Mouse (Mus musculus) heart, postnatal 0 days (tissue): ENCODE measurements at regions not wholly inside any gene's neighbourhood (a gene's known extent, or its start where the extent isn't known, plus 50 kb on each side); places are given as distances from the start of the nearest gene placed in this dataset.
A peak's percentile ranks its signal among the peaks of the same experiment; 100 is the strongest.

Source experiments
- ATAC-seq: fragments of 200-750 bp; cut with Nextera tagmentation; 2 replicates; pipeline ENCODE4 v1.8.0; 2017; ENCODE audit warnings: low read depth, moderate number of reproducible peaks, moderate library complexity; ENCODE audit not compliant: insufficient read depth
- DNase-seq: peaks from one replicate; pipeline ENCODE4 v3.0.0-alpha.2; 2016; ENCODE audit warnings: low spot score
- H3K27ac ChIP-seq: fragments of 300-500 bp; sonication (generic); 2 replicates; pipeline ENCODE4 v1.5.1; 2014; ENCODE audit warnings: low read depth, mild to moderate bottlenecking
- H3K27me3 ChIP-seq: fragments of 300-500 bp; sonication (generic); 2 replicates; pipeline ENCODE4 v1.6.1; 2014; ENCODE audit warnings: low read length, mixed read lengths; ENCODE audit not compliant: control insufficient read depth, insufficient read depth
- H3K36me3 ChIP-seq: fragments of 300-500 bp; sonication (generic); replicated peaks from 2 replicates; pipeline ENCODE4 v1.6.1; 2014; ENCODE audit warnings: low read length, mixed read lengths; ENCODE audit not compliant: control insufficient read depth, insufficient read depth
- H3K4me1 ChIP-seq: fragments of 300-500 bp; sonication (generic); 2 replicates; pipeline ENCODE4 v1.6.1; 2014; ENCODE audit warnings: antibody characterized with exemption; ENCODE audit not compliant: control insufficient read depth, insufficient read depth
- H3K4me2 ChIP-seq: fragments of 300-500 bp; sonication (generic); 2 replicates; pipeline ENCODE4 v1.6.1; 2014; ENCODE audit warnings: low read depth, mild to moderate bottlenecking, low read length, moderate library complexity
- H3K4me3 ChIP-seq: fragments of 300-500 bp; sonication (generic); 2 replicates; pipeline ENCODE4 v1.5.1; 2014; ENCODE audit warnings: low read depth, low read length
- H3K9ac ChIP-seq: fragments of 300-500 bp; sonication (generic); replicated peaks from 2 replicates; pipeline ENCODE4 v1.6.1; 2014; ENCODE audit warnings: low read depth, low read length, mixed read lengths
- H3K9me3 ChIP-seq: fragments of 300-500 bp; sonication (generic); replicated peaks from 2 replicates; pipeline ENCODE4 v1.6.1; 2016; ENCODE audit warnings: low read length; ENCODE audit not compliant: control insufficient read depth
- CTCF ChIP-seq: IDR thresholded peaks from 2 replicates; pipeline ENCODE4 v1.5.1; 2016; ENCODE audit warnings: antibody characterized with exemption, control low read depth, low read depth
- EP300 ChIP-seq: IDR thresholded peaks from 2 replicates; pipeline ENCODE4 v1.6.1; 2016; ENCODE audit warnings: antibody characterized with exemption, low read depth
- WGBS: fragments of 180-500 bp; shearing (Covaris S2); extraction: QIAGEN DNeasy Blood & Tissue Kit; methylation state at CpG from one replicate; pipeline ENCODE4 v1.1.7; 2014; 5-methylcytosine and 5-hydroxymethylcytosine counted together

DNA sequence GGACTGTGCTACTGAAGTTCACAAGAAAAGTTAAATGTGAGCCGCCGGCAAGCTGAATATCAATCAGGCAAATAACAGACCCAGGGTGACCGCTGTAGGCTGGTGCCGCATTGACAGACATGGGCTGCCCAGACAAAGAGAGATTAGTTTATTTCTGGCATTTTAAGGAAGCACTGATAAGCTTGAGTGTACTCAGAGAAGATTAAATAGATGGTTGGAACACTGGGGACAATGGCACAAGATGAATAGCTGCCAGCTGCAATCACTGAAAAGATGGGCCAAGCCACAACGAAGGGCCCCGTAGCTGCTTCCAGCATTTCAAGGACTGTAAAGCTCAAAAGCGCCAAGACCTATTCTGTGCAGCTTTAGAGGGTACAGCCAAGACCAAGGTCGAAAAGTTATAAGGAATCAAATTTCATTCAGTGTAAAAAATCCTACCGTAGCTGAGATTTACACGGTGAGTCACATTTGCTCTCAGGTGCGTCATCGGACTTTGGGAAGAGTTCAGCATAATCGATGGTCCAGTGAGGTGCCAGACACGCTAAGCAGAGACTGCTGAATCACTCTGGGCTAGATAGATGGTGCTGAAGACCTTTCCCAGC is 285.1 kb upstream of the Camk1g start:
- H3K4me3 ChIP-seq: no peak overlapping the region
- ATAC-seq: no peak
- no peaks in the 10 kb centered on the region for H3K27me3 ChIP-seq
- H3K36me3 ChIP-seq: no peaks in the 10 kb centered on the region
- TF ChIP-seq EP300: no peak
- no peak; the same call in 1 of the 2 replicates for TF ChIP-seq CTCF
- no peak overlapping the region for H3K4me2 ChIP-seq
- H3K9ac ChIP-seq: no peak overlapping the region
- no peaks in the 10 kb centered on the region for H3K9me3 ChIP-seq
- WGBS: 28% methylated on average over 14 of the region's 14 CpGs
- H3K4me1 ChIP-seq: 0 out of 2 replicates have a peak, but pooled peaks cover 5% of the 10 kb centered on the region
- peak overlapping the region; percentile 25; the same call in 1 of the 2 replicates for H3K27ac ChIP-seq
- no peak for DNase-seq

DNA sequence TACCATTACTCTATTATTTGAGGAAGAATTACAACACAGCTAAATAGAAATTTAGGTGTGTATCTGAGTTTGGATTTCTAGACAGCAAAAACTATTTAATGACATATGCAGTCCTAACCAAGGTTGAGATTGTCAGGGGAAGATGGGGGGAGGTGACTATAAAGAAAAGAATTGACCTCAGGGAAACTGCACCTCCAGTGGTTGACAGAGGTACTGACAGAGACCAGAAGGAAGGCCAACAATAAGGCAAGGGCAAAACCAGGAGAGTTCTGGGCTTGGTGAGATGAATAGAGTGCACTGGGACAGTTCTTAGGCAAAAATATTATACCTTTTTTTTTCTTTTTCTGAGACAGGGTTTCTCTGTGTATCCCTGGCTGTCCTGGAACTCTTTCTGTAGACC is 280.2 kb upstream of the Camk1g start:
- TF ChIP-seq EP300 (no peak), CTCF (peak; percentile 12; the same call in 1 of the 2 replicates)
- no peaks in the 10 kb centered on the region for H3K9me3 ChIP-seq
- H3K4me1 ChIP-seq: 0 out of 2 replicates have a peak, but pooled peaks cover 5% of the 10 kb centered on the region
- no peak for DNase-seq
- ATAC-seq: no peak
- no peaks in the 10 kb centered on the region for H3K27me3 ChIP-seq
- H3K4me2 ChIP-seq: no peak overlapping the region
- no peak overlapping the region for H3K27ac ChIP-seq
- H3K9ac ChIP-seq: no peak overlapping the region
- no peak overlapping the region for H3K4me3 ChIP-seq
- no peaks in the 10 kb centered on the region for H3K36me3 ChIP-seq

DNA sequence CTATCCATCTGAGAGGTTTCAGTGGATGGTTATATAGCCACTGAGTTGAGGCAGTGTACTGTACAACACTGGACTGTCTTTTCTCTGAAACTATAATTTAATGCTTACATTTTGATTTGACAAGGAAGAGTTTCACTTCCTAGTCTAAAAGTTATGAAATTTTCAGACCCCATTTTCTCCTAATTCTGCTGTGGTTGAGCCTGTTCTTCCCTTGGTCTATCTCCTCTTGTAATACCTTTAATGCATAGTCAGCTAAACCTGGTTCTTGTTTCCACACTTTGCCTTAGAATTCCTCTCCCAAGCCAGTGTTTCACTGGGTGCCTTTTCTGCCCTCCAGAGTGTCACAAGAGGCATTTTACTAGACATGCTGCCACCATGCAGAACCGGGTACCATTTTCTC is 279.3 kb upstream of the Camk1g start:
- Histone ChIP-seq H3K36me3 (no peaks in the 10 kb centered on the region), H3K4me2 (no peak overlapping the region), H3K4me1 (no peaks in the 10 kb centered on the region), H3K27ac (no peak overlapping the region), H3K9me3 (no peaks in the 10 kb centered on the region), H3K4me3 (no peak overlapping the region), H3K9ac (no peak overlapping the region), H3K27me3 (no peaks in the 10 kb centered on the region)
- no peak for DNase-seq
- 94% methylated on average over 1 of the region's 1 CpGs for WGBS
- no peak for ATAC-seq
- no peak for TF ChIP-seq CTCF
- TF ChIP-seq EP300: no peak

DNA sequence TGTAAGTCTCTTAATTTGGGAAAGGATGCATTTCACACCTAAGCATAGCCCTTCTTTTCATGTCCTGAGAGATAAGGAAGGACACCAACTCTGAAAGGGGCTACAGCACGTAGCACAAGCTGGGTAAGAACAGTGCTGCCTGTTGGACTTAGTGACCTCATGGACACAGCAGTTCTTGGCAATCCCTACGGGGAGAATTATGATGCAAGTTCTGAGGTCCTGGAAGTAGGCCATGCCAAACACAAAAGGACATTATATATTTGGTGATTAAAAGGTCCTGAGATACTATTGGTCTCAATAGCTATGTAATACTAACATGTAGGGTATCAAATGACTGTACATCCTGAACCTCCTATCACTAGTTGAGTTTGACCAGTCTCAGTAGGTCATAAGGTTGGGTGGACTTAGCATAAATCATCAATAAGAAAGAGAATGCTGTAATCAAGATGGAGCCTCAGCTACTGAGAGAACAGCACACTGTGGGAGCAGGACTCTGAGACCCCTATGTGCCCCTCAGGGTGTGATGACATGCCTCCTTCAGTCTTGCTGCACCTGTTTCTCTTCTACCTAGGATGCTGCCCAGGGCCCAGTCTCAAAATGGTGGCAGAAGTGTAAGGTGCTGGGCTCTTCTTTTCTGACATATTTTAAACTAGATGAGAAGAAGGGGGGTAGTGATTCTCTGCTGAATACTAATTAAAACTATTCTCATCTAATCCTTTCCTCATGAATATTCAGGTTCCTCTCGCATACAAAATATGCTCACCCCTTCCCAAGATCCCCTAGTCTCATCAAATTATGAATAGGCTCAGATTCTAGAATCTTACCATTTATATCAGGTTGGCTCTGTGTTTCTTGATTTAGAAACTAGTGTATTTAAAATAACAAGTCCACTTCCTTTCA is 277.5 kb upstream of the Camk1g start:
- Histone ChIP-seq H3K27ac (no peak overlapping the region), H3K27me3 (no peaks in the 10 kb centered on the region), H3K4me2 (no peak overlapping the region), H3K9ac (no peak overlapping the region), H3K4me3 (no peak overlapping the region), H3K36me3 (no peaks in the 10 kb centered on the region), H3K4me1 (no peaks in the 10 kb centered on the region), H3K9me3 (no peaks in the 10 kb centered on the region)
- no peak for DNase-seq
- WGBS: 73% methylated on average over 3 of the region's 3 CpGs
- ATAC-seq: no peak
- TF ChIP-seq EP300 (no peak), CTCF (no peak)

DNA sequence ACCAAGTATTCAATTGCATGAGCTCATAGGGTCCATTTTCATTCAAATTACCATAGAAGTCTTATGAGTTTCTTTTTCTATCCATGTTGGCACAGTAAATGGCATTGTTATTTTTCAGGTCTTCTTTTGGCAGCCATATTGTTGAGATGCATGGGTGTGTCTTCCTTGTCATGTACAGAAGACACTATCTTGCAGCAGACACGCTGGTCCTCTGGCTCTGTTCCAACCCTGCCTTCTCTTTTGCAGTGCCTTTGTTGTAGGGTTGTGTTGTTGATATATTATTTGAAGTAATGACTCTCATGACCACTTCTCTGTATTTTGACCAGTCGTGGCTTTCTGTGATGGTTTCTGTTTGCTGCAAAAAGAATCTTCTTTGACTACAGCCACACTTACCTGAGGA is 274.4 kb upstream of the Camk1g start:
- Histone ChIP-seq H3K27ac (no peak overlapping the region), H3K36me3 (no peaks in the 10 kb centered on the region), H3K27me3 (no peaks in the 10 kb centered on the region), H3K9ac (no peak overlapping the region), H3K4me3 (no peak overlapping the region), H3K9me3 (no peaks in the 10 kb centered on the region), H3K4me1 (no peaks in the 10 kb centered on the region), H3K4me2 (no peak overlapping the region)
- 69% methylated on average over 2 of the region's 2 CpGs for WGBS
- DNase-seq: no peak
- ATAC-seq: no peak
- TF ChIP-seq EP300 (no peak), CTCF (no peak)
